Mouse (Mus musculus) lung, postnatal 0 days (tissue): ENCODE measurements around the gene Gse1. TPM values are rescaled to one million over a fixed set of nuclear protein-coding genes. Genes with fewer than 3 reads are reported as not detected.

Source experiments
- ATAC-seq: fragments of 200-750 bp; cut with Nextera tagmentation; 2 replicates; pipeline ENCODE4 v1.8.0; 2017; ENCODE audit warnings: moderate library complexity
- DNase-seq: peaks from one replicate; pipeline ENCODE4 v3.0.0-alpha.2; 2016; ENCODE audit warnings: low spot score
- H3K27ac ChIP-seq: fragments of 300-500 bp; sonication (generic); 2 replicates; pipeline ENCODE4 v1.5.1; 2014; ENCODE audit warnings: antibody characterized with exemption, mild to moderate bottlenecking, low read length, mixed read lengths
- H3K27me3 ChIP-seq: fragments of 300-500 bp; sonication (generic); replicated peaks from 2 replicates; pipeline ENCODE4 v1.6.1; 2014; ENCODE audit warnings: low read length, mixed read lengths; ENCODE audit not compliant: insufficient read depth
- H3K36me3 ChIP-seq: fragments of 300-500 bp; sonication (generic); 2 replicates; pipeline ENCODE4 v1.6.1; 2014; ENCODE audit warnings: low read length, mixed read lengths; ENCODE audit not compliant: insufficient read depth
- H3K4me1 ChIP-seq: fragments of 300-500 bp; sonication (generic); 2 replicates; pipeline ENCODE4 v1.6.1; 2014; ENCODE audit warnings: antibody characterized with exemption, low read depth, low read length, mixed read lengths; ENCODE audit not compliant: insufficient read depth
- H3K4me2 ChIP-seq: fragments of 300-500 bp; sonication (generic); replicated peaks from 2 replicates; pipeline ENCODE4 v1.6.1; 2014; ENCODE audit warnings: low read depth, mild to moderate bottlenecking, low read length, moderate library complexity, mixed read lengths
- H3K4me3 ChIP-seq: fragments of 300-500 bp; sonication (generic); 2 replicates; pipeline ENCODE4 v1.5.1; 2014; ENCODE audit warnings: low read depth, low read length
- H3K9ac ChIP-seq: fragments of 300-500 bp; sonication (generic); replicated peaks from 2 replicates; pipeline ENCODE4 v1.6.1; 2014; ENCODE audit warnings: low read depth, mild to moderate bottlenecking
- H3K9me3 ChIP-seq: fragments of 300-500 bp; sonication (generic); 2 replicates; pipeline ENCODE4 v1.6.1; 2016; ENCODE audit warnings: low read length, mixed read lengths
- CTCF ChIP-seq: IDR thresholded peaks from 2 replicates; pipeline ENCODE4 v1.5.1; 2016; ENCODE audit warnings: antibody characterized with exemption, mild to moderate bottlenecking
- EP300 ChIP-seq: IDR thresholded peaks from 2 replicates; pipeline ENCODE4 v1.6.1; 2016; ENCODE audit warnings: antibody characterized with exemption, mild to moderate bottlenecking, control low read depth
- WGBS: fragments of 180-500 bp; shearing (Covaris S2); extraction: QIAGEN DNeasy Blood & Tissue Kit; methylation state at CpG from one replicate; pipeline ENCODE4 v1.1.7; 2014; 5-methylcytosine and 5-hydroxymethylcytosine counted together
- polyA plus RNA-seq: library from polyadenylated mRNA; unstranded; fragments of >200 nt; fragmentation: Nextera tagmentation; extraction: Ambion mirVana; gene quantifications from 2 replicates; pipeline ENCODE4 v1.2.1, GENCODE M21; 2015

Gse1 gene
- polyA plus RNA-seq, 1 experiment from 2014 or later, result 9.9 TPM

DNA sequence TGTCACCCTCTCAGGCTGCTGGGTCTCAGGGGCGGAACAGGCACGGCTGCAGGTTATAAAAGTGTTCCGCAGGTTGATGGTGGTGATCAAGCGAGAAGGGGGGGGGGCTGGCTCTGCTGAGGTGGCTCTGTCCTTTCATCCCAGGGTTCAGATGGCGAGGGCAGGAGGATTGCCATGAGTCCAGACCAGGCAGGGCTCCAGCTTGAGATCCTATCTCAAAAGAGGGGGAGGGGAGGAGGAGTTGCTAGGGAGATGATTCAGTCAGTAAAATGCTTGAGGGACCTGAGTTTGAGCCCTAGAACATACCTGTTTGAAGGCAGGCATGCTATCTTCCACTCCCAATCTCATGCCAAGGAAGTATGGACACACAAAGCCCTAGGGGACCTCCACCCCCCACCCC lies 332.3 kb downstream of the Gse1 start:
- ATAC-seq (no peak), DNase-seq (no peak)
- TF ChIP-seq EP300 (no peak), CTCF (no peak)
- H3K4me2 ChIP-seq, result no peak overlapping the region
- H3K4me3 ChIP-seq, result no peak overlapping the region
- no peak overlapping the region for H3K27ac ChIP-seq
- H3K4me1 ChIP-seq, result peaks cover 20% of the 10 kb centered on the region
- H3K27me3 ChIP-seq, result no peaks in the 10 kb centered on the region
- no peak overlapping the region for H3K9ac ChIP-seq
- no peaks in the 10 kb centered on the region for H3K9me3 ChIP-seq
- H3K36me3 ChIP-seq, result 0 out of 2 replicates have a peak, but pooled peaks cover 4% of the 10 kb centered on the region
- WGBS, result 90% methylated on average over 5 of the region's 5 CpGs

DNA sequence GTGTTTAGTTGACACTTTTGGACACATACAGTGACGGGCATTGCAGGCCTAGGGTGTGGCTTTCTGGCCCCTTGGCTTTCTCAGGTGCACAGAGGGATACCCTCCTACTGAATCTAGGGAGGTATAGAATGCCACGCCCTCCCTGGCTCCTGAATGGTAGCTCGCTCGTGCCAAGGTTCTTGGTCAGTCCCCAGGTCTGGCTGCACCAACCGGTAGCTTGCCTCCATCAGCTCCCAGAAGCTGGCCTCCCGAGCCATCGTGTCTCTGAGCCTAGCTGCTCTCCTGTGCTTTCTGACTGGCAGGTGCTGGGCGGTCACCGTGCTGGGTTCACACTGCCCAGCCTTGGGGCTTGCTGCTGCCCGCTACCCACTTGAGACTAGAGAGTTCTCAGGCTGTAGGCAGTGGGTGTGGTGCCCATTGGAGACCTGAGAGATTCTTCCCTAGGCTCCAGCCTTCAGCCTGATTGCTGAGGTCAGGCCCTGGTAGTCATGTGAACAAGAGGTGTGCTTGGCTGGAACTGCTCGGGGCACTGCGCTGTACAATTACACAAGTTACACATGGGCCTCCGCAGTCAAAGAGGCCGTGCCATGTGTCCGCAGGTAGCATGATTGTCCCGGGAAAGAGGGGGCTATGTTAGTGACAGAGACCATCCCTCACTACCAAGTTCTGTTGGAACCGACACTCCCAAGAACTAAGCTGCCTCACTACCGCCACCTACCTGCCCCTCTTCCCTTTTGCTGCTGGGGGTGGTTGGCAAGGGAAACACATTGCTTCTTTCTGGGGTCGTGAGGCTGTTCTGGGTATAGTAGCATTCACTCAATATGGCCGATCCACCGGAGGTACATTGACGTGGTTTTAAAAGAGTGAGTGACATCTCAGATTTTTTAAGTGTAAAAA lies 333.5 kb downstream of the Gse1 start:
- Histone ChIP-seq H3K36me3 (peaks cover 11% of the 10 kb centered on the region; the same call in 1 of the 2 replicates), H3K4me2 (no peak overlapping the region), H3K4me1 (peaks cover 20% of the 10 kb centered on the region), H3K27ac (no peak overlapping the region), H3K4me3 (no peak overlapping the region), H3K9me3 (no peaks in the 10 kb centered on the region), H3K9ac (no peak overlapping the region), H3K27me3 (no peaks in the 10 kb centered on the region)
- 71% methylated on average over 22 of the region's 22 CpGs for WGBS
- ATAC-seq, result peak; percentile 63
- peak; percentile 78 for DNase-seq
- TF ChIP-seq CTCF, result peak; percentile 68
- TF ChIP-seq EP300, result no peak

DNA sequence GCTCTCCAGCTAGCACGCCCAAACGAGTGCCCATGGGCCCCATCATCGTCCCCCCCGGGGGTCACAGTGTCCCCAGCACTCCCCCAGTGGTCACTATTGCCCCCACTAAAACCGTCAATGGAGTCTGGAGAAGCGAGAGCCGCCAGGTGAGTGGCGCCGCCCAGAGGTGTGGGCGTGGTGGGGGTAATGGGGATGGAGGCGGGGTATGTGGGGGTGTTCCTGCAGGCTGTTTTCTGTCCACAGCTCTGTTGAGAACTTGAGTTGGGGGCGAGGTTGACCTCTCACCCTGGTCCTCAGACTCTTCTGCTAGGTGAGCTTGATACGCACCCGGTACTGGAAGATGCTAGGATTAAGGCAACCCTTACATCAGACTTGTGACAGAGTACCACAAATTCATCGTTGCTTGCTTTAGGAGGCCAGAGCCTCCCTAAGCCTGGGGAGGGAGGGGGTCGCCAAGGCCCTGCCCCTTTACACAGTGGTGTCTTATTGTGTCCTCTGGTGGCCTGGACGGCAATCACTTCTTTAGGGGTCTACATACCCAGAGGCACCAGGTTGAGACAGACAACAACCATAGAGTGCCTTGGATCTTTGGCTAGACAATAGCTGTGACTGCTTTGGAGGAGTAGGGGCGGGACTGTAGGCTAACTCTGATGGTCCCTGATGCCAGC lies 334.6 kb downstream of the Gse1 start:
- WGBS, result 90% methylated on average over 18 of the region's 18 CpGs

DNA sequence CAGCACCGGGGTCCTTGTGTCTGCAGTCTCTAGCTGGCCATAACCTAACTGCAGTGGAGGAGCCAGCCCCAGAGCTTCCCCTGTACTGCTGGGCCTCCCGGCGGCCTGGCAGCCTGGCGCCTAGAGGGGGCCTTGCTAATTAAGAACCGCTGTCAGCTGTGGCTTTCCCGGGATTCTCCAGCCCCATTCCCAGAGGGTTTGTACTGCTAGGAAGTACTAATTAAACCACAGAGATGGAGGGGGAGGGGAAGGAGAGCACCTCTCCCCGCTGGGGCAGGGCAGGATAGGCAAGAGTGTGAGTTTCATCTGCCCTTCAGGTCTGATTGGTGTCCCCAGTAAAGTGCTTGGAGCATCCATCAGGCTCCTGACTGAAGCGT lies 335.1 kb downstream of the Gse1 start:
- DNase-seq (no peak), ATAC-seq (no peak)
- WGBS, result 29% methylated on average over 8 of the region's 8 CpGs

More for the DNA sequence above, 334.6 kb downstream of the Gse1 start:
- ATAC-seq (no peak), DNase-seq (no peak)
- Histone ChIP-seq H3K4me2 (no peak overlapping the region; the same call in 1 of the 2 replicates), H3K27ac (peak overlapping the region; percentile 66), H3K4me3 (no peak overlapping the region), H3K9me3 (no peaks in the 10 kb centered on the region), H3K27me3 (no peaks in the 10 kb centered on the region), H3K9ac (no peak overlapping the region), H3K36me3 (peaks cover 22% of the 10 kb centered on the region; the same call in 1 of the 2 replicates), H3K4me1 (peaks cover 20% of the 10 kb centered on the region)
- TF ChIP-seq EP300, result no peak
- no peak for TF ChIP-seq CTCF

DNA sequence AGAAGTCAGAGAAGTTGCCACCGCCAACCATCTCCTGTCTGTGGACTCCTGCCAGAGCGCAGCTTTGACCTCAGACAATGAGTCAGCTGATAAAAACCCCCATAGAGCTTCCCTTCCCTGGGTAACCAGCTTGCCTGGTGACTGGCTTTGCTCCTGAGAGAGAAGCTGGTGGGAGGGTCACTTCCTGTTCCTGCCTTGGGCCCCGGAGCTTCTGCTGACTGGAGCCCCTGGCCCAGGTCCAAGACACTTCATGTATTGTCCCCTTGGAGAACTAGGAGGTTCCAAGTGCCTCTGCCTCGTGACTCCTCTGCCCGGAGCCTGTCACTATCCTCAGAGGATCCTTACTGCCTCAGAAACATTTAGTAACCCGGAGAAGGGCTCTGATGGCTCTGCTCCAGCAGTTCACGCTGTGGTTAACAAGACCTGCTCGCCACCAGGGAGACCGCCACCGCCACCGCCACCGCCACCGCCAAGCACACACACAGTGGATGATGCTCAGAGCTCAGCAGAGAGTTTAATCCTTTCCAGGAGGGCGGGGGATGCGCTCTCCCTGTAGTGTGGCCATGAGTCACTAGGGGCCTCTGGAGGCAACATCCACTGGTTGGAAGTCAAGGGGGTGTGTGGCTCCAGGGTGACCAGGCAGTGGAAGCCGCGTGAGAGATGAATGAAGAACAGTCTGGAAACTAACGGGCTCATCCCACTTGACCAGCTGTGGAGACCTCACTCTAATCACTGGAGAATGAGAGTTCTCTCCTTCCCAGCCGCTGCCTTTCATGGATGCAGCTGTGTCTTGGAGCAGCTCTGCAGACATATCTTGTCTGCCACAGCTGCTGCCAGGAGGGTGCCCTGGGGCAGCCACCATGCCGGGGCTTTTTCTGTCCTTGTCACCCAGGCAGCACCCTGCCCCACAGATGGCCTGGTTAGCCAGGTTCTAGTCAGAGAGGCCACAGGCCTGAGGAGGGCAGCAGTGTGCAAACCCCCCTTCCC lies 335.9 kb downstream of the Gse1 start:
- Histone ChIP-seq H3K9me3 (no peaks in the 10 kb centered on the region), H3K9ac (no peak overlapping the region), H3K36me3 (peaks cover 30% of the 10 kb centered on the region; the same call in 1 of the 2 replicates), H3K4me1 (peaks cover 20% of the 10 kb centered on the region), H3K27ac (peak overlapping the region; percentile 66), H3K27me3 (no peaks in the 10 kb centered on the region), H3K4me3 (no peak overlapping the region), H3K4me2 (peak overlapping the region; percentile 20)
- TF ChIP-seq EP300, result peak; percentile 80
- peak; percentile 54 for TF ChIP-seq CTCF
- ATAC-seq (peak; percentile 86), DNase-seq (peak; percentile 97)
- WGBS, result 21% methylated on average over 20 of the region's 20 CpGs

More for the DNA sequence above, 335.1 kb downstream of the Gse1 start:
- Histone ChIP-seq H3K27ac (peak overlapping the region; percentile 66), H3K4me1 (peaks cover 20% of the 10 kb centered on the region), H3K9ac (no peak overlapping the region), H3K27me3 (no peaks in the 10 kb centered on the region), H3K4me2 (peak overlapping the region; percentile 20; the same call in 1 of the 2 replicates), H3K36me3 (peaks cover 26% of the 10 kb centered on the region; the same call in 1 of the 2 replicates), H3K9me3 (no peaks in the 10 kb centered on the region), H3K4me3 (no peak overlapping the region)
- no peak for TF ChIP-seq CTCF
- no peak for TF ChIP-seq EP300
